Mouse (Mus musculus) right cerebral cortex, postnatal 36 days (tissue): ENCODE measurements around the gene 1700016H13Rik.

ENCODE experiments used
- DNase-seq, 2 experiments: peaks; one replicate each; pipeline ENCODE4 v3.0.0; 2022; ENCODE audit warnings: low spot score in 2 of 2, mixed read lengths in 1 of 2

Gene 1700016H13Rik

GRCm38 (mm10) chr5:103655346-103656118 is at the start of gene 1700016H13Rik:
Gene 1700016H13Rik (minus strand): TSS chr5:103656010.
- DNase-seq, result peak in 1 of 2 experiments; percentile 5

GRCm38 (mm10) chr5:103705331-103705730 is 49.5 kb upstream of the 1700016H13Rik start:
- DNase-seq, result no peak

DNA sequence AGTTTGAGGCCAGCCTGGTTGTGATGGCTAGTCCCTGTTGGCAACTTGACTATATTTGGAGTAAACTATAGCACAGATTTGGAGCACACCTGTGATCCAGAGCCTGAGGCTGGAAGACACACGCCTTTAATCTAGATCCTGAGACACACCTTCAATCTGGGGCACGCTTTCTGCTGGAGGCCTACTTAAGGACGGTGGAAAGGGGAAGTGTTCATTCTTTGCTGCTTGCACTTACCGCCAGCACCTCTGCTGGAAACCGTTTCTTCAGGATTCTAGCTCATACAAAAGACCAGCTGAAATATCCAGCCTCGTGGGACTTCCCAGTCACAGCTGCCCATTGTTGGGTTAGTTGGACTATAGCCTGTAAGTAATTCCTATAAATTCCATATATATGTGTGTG is 46.7 kb upstream of the 1700016H13Rik start:
- no peak for DNase-seq

- no peak for DNase-seq
These were observed 45.7 kb upstream of the 1700016H13Rik start for GRCm38 (mm10) chr5:103701466-103701865.

DNA sequence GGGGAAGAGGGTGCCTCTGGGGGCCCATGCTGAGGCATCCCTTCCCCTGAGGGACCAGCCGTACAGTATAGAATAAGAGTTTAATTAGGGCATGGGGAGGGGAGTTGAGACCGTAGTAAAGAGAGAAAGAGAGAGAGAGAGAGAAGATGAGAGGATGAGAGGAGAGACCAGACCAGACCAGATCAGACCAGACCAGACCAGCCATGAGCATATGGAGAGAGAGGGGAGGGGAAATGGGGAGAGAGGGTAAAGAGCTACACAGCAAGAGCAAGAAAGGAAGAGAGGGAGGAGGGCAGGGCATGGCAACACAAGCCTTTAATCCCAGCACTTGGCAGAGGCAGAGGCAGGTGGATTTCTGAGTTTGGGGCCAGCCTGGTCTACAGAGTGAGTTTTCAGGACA is 44.9 kb upstream of the 1700016H13Rik start:
- no peak for DNase-seq

DNA sequence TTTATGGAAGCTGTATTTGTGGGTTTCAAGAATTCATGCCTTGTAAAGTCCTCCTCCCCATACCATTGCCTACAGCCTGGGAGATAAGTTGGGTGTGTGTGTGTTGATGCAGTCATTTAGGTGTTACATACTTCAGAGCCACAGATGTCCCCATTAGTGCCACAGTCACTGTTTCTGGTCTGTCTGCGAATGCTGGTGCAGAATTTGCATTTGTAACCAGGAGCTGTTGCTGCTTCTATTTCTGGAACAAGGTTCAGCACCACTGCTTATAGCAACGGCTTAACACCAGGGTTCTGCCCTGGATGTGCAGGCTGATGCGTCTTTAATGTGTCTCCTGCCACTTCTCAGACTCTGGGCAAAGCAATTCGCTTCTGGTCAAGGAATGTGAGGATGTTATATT is 43.7 kb upstream of the 1700016H13Rik start:
- DNase-seq, result no peak

GRCm38 (mm10) chr5:103698577-103698976 is 42.8 kb upstream of the 1700016H13Rik start:
- DNase-seq, result no peak

DNA sequence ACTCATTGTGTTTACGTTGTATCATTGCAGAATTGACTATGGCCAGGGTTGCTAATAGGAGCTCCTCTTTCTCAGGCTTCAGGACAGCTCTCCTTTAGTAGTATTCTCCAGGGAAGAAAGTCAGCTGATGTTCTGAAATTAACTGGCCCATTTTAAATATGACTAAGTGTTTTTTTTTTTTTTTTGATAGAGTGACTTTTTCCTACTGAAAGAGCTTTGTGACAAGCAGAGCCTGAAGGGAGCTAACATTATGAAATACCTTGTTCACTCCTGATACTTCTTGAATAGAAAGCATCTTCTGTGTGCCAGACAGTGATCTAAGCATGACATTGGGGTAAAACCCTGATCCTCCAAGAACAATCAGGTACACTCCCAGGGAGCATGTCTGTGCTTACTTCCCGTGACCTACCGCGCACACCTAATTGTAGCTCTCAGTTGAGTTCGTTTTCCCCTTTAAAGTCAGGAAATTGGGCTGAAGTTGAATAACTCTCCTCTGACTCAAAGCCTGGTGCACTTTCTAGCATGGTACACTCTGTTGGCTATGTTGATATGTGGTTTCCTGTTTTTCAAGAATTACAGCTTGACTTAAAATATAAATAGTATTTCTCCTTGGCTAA is 42.2 kb upstream of the 1700016H13Rik start:
- DNase-seq, result no peak

GRCm38 (mm10) chr5:103694094-103694493 is 38.3 kb upstream of the 1700016H13Rik start:
- DNase-seq, result no peak

- DNase-seq, result no peak
These were observed 37.3 kb upstream of the 1700016H13Rik start for GRCm38 (mm10) chr5:103693041-103693641.

DNA sequence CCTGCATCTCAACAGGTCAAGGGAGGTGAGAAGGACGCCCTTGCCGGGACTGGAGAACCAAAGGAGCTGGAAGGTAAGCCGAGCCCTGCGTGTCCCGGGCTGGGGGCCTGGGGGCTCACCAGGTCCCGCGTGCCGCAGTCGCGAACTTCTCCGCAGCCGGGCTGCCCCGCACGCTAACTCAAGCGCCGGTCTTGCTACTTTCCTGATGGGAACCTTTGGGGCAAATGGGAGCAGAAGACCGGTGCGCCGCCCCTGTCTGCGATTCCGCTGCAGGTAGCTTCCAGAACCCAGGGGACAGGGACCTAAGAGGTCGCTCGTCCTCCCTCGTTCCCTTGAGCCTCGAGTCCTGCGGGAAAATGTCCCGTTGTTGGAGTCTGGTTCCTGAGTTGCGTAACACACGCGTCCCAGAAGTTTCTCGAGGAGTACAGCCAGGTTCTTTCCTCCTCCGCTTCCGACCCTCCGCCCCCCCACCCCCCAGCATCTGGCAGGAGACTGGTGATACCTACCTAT is 36.8 kb upstream of the 1700016H13Rik start:
- DNase-seq, result no peak

GRCm38 (mm10) chr5:103691624-103692530 is 36.1 kb upstream of the 1700016H13Rik start, which contains the start of gene Aff1:
Gene Aff1 (plus strand): TSS chr5:103692374.
- DNase-seq, result peak; percentile 28 to 54

GRCm38 (mm10) chr5:103691171-103691570 is 35.4 kb upstream of the 1700016H13Rik start:
- no peak for DNase-seq

DNA sequence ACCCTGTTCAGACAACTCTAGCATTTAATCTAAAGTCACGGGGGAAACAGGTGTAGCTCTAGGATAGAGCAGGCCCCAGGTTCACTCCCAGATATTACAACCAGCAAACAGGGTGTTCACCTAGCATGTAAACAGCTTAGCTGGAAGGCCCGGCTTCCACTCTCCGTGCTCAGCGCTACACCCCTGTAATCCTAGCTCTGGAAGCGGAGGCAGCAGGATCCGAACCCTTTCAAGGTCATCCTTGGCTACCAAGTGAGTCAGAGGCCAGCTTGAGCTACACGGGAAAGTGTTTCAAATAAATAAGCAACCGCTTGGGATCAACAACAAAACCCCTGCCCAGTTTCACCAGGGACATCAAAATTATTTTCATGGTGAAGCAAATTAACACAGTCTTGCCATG is 34.4 kb upstream of the 1700016H13Rik start:
- DNase-seq, result no peak

GRCm38 (mm10) chr5:103689645-103690044 is 33.8 kb upstream of the 1700016H13Rik start:
- no peak for DNase-seq

GRCm38 (mm10) chr5:103681824-103682223 is 26.0 kb upstream of the 1700016H13Rik start:
- no peak for DNase-seq

- no peak for DNase-seq
These were observed 24.6 kb upstream of the 1700016H13Rik start for GRCm38 (mm10) chr5:103680381-103680780.

DNA sequence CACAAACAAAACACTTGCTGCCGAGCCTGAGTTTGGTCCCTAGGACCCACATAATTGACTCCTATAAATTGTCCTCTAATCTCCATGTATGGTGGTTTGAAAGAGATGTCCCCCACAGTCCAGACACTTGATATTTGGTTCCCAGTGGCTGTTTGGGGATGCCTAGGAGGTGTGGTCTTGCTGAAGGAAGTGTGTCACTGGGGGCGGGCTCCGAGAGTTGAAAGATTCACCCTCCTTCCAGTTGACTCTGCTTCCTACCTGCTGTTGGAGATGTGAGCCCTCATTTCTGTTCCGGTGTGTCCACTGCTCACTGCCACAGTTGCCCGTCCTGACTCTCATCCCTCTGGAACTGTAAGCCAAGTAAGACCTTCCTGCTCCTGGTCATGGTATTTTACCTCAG is 23.2 kb upstream of the 1700016H13Rik start:
- no peak for DNase-seq

GRCm38 (mm10) chr5:103677894-103678293 is 22.1 kb upstream of the 1700016H13Rik start:
- no peak for DNase-seq

DNA sequence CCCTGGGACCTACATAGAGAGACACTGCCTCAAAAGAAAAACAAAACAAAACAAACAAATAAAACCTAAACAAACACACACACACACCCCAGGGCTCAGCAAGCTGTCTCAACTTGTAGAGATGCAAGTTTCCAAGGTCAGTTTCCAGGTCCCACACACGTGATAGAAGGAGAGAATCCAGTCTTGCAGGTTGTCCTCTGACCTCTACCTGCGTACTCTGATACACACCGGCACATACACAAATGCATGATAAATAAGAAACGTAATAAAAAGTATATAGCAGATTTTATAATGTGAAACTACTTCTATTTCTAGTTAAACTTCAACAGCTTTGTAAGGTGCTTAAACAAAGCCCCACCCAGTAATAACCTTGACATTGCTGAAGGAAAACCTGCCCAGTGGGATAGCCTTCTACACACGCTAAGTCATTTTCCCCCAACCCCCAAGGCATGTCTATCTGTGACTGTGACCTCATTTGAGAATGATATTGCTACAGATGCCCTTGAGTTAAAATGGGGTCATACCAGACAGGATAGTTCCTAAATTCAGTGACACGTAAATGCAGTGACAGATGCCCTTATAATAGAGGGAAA is 20.6 kb upstream of the 1700016H13Rik start:
- no peak for DNase-seq

GRCm38 (mm10) chr5:103674482-103674881 is 18.7 kb upstream of the 1700016H13Rik start:
- DNase-seq, result no peak
